13 mouse cellular contexts compared by ENCODE assay signal in genomic region chr14:121983009-121983933, GRCm38 (mm10). TPM values are rescaled to one million over a fixed set of nuclear protein-coding genes. Genes with fewer than 3 reads are reported as not detected.
DNase-seq lines count a peak whose midpoint lies in the region; ATAC-seq lines count a peak whose summit lies in the region.
"Had no signal": no experiment of that assay in that cellular context is flagged by ENCODE, and none has a peak within 500 bp of the region (broad histone marks: within the 10 kb centered on the region; RNA-seq: fewer than 3 reads in every experiment).

No protein-coding gene starts in this region.

- peak overlapping the region; percentile 6; the same call in 1 of the 2 replicates for H3K27ac ChIP-seq in embryonic facial prominence, embryonic 12.5 days
- no peak overlapping the region; the same call in 1 of the 2 replicates for H3K27ac ChIP-seq in embryonic facial prominence, embryonic 10.5 days (replicated peaks)
- peak overlapping the region; percentile 85 for H3K27ac ChIP-seq in lung, embryonic 16.5 days (ENCODE audit: low read length)
- H3K27ac ChIP-seq in limb, embryonic 13.5 days: peak overlapping the region; percentile 33; the same call in 1 of the 2 replicates
- H3K27ac ChIP-seq in hindbrain, embryonic 16.5 days (ENCODE audit: low read depth, low read length): no peak overlapping the region; the same call in 1 of the 2 replicates
- H3K27ac ChIP-seq: hindbrain, postnatal 0 days had no signal

- no peaks in the 10 kb centered on the region for H3K36me3 ChIP-seq in embryonic facial prominence, embryonic 12.5 days
- H3K36me3 ChIP-seq in embryonic facial prominence, embryonic 10.5 days (replicated peaks): peaks cover 7% of the 10 kb centered on the region; the same call in 1 of the 2 replicates
- H3K36me3 ChIP-seq in lung, embryonic 16.5 days (ENCODE audit: control insufficient read depth, insufficient read depth, low read length): no peaks in the 10 kb centered on the region
- 0 out of 2 replicates have a peak, but pooled peaks cover 6% of the 10 kb centered on the region for H3K36me3 ChIP-seq in limb, embryonic 13.5 days
- H3K36me3 ChIP-seq in hindbrain, embryonic 16.5 days (ENCODE audit: control insufficient read depth, insufficient read depth, low read length): no peaks in the 10 kb centered on the region
- H3K36me3 ChIP-seq: neural tube, embryonic 13.5 days had no signal

- DNase-seq in embryonic facial prominence, embryonic 10.5 days (ENCODE audit: low spot score): no peak
- DNase-seq in lung, postnatal 10 days: no peak
- peak; percentile 31 for DNase-seq in yolk sac, embryonic 10.5 days (ENCODE audit: low spot score)
- DNase-seq in left cerebral cortex, adult 9 months (ENCODE audit: low spot score in 2 of 2): no peak
- DNase-seq: cerebellum, adult 11 months; right cerebral cortex, postnatal 14 days had no signal

- H3K9me3 ChIP-seq in embryonic facial prominence, embryonic 12.5 days: no peaks in the 10 kb centered on the region
- H3K9me3 ChIP-seq in embryonic facial prominence, embryonic 10.5 days: no peaks in the 10 kb centered on the region
- no peaks in the 10 kb centered on the region for H3K9me3 ChIP-seq in lung, embryonic 16.5 days (ENCODE audit: control insufficient read depth, low read length)
- H3K9me3 ChIP-seq in limb, embryonic 13.5 days: no peaks in the 10 kb centered on the region
- no peaks in the 10 kb centered on the region for H3K9me3 ChIP-seq in hindbrain, embryonic 16.5 days (ENCODE audit: control insufficient read depth, low read length)
- H3K9me3 ChIP-seq: neural tube, embryonic 13.5 days had no signal

- 64% methylated on average over 8 of the region's 8 CpGs for WGBS in embryonic facial prominence, embryonic 12.5 days
- WGBS in embryonic facial prominence, embryonic 10.5 days: 80% methylated on average over 8 of the region's 8 CpGs
- 30% methylated on average over 8 of the region's 8 CpGs for WGBS in lung, embryonic 16.5 days
- WGBS in limb, embryonic 13.5 days: 74% methylated on average over 8 of the region's 8 CpGs
- WGBS in hindbrain, embryonic 16.5 days: 72% methylated on average over 8 of the region's 8 CpGs

- H3K4me2 ChIP-seq in embryonic facial prominence, embryonic 12.5 days (replicated peaks): no peak overlapping the region
- H3K4me2 ChIP-seq in lung, embryonic 16.5 days (ENCODE audit: low read depth, low read length): peak overlapping the region; percentile 1; the same call in 1 of the 2 replicates
- no peak overlapping the region for H3K4me2 ChIP-seq in limb, embryonic 13.5 days (replicated peaks)
- H3K4me2 ChIP-seq in hindbrain, embryonic 16.5 days (ENCODE audit: low read length): no peak overlapping the region
- H3K4me2 ChIP-seq: neural tube, embryonic 13.5 days had no signal

- H3K4me3 ChIP-seq in embryonic facial prominence, embryonic 12.5 days: no peak overlapping the region
- H3K4me3 ChIP-seq in embryonic facial prominence, embryonic 10.5 days: no peak overlapping the region
- no peak overlapping the region for H3K4me3 ChIP-seq in lung, embryonic 16.5 days (ENCODE audit: low read length)
- H3K4me3 ChIP-seq in limb, embryonic 13.5 days: no peak overlapping the region
- H3K4me3 ChIP-seq in hindbrain, embryonic 16.5 days (ENCODE audit: low read length): no peak overlapping the region
- H3K4me3 ChIP-seq: neural tube, embryonic 13.5 days had no signal

- H3K9ac ChIP-seq in embryonic facial prominence, embryonic 12.5 days: no peak overlapping the region
- no peak overlapping the region for H3K9ac ChIP-seq in lung, embryonic 16.5 days (ENCODE audit: low read length)
- no peak overlapping the region for H3K9ac ChIP-seq in limb, embryonic 13.5 days
- H3K9ac ChIP-seq in hindbrain, embryonic 16.5 days (ENCODE audit: low read depth, low read length): no peak overlapping the region
- H3K9ac ChIP-seq: neural tube, embryonic 13.5 days had no signal

- H3K27me3 ChIP-seq in embryonic facial prominence, embryonic 12.5 days: no peaks in the 10 kb centered on the region
- H3K27me3 ChIP-seq in embryonic facial prominence, embryonic 10.5 days (replicated peaks; ENCODE audit: low read depth, poor library complexity, severe bottlenecking): no peaks in the 10 kb centered on the region
- no peaks in the 10 kb centered on the region for H3K27me3 ChIP-seq in lung, embryonic 16.5 days (ENCODE audit: control insufficient read depth, insufficient read depth, low read depth, low read length)
- no peaks in the 10 kb centered on the region for H3K27me3 ChIP-seq in limb, embryonic 13.5 days
- no peaks in the 10 kb centered on the region for H3K27me3 ChIP-seq in hindbrain, embryonic 16.5 days (replicated peaks; ENCODE audit: control insufficient read depth, insufficient read depth, low read length)
- H3K27me3 ChIP-seq: neural tube, embryonic 13.5 days had no signal

- no peak for ATAC-seq in embryonic facial prominence, embryonic 12.5 days (ENCODE audit: insufficient number of reproducible peaks, insufficient read depth, low FRiP score, low TSS enrichment)
- peak; percentile 61 for ATAC-seq in lung, embryonic 16.5 days (ENCODE audit: low read depth)
- ATAC-seq in limb, embryonic 13.5 days (ENCODE audit: low FRiP score, low read depth): no peak
- no peak for ATAC-seq in hindbrain, embryonic 16.5 days
- ATAC-seq: hindbrain, postnatal 0 days had no signal

- no peaks in the 10 kb centered on the region for H3K4me1 ChIP-seq in embryonic facial prominence, embryonic 12.5 days
- 0 out of 2 replicates have a peak, but pooled peaks cover 4% of the 10 kb centered on the region for H3K4me1 ChIP-seq in embryonic facial prominence, embryonic 10.5 days
- H3K4me1 ChIP-seq in lung, embryonic 16.5 days (replicated peaks; ENCODE audit: control insufficient read depth, insufficient read depth, low read length): peaks cover 12% of the 10 kb centered on the region
- no peaks in the 10 kb centered on the region for H3K4me1 ChIP-seq in limb, embryonic 13.5 days
- H3K4me1 ChIP-seq in hindbrain, embryonic 16.5 days (ENCODE audit: control insufficient read depth, insufficient read depth, low read depth, low read length): no peaks in the 10 kb centered on the region

RNA-seq across cellular contexts. Expression of gene Gpr183, which starts 18.3 kb away (rescaled TPM):
- polyA plus RNA-seq in embryonic facial prominence, embryonic 12.5 days (2016; fragmentation: Nextera tagmentation; extraction: Ambion mirVana): 3.4 and 3.5 TPM in 2 replicates
- polyA plus RNA-seq in embryonic facial prominence, embryonic 10.5 days (2016; fragmentation: Nextera tagmentation; extraction: Ambion mirVana): 2.4 and 2.9 TPM in 2 replicates
- 2.3 and 2.7 TPM in 2 replicates for polyA plus RNA-seq in lung, embryonic 16.5 days (2015; fragmentation: Nextera tagmentation; extraction: Ambion mirVana)
- polyA plus RNA-seq in limb, embryonic 13.5 days (2015; fragmentation: Nextera tagmentation; extraction: Ambion mirVana): 3.2 and 4.9 TPM in 2 replicates
- 0.81 and 1.2 TPM in 2 replicates for polyA plus RNA-seq in hindbrain, embryonic 16.5 days (2015; fragmentation: Nextera tagmentation; extraction: Ambion mirVana)

RNA-seq across cellular contexts. Expression of gene Timm8a2, which starts 51.2 kb away (rescaled TPM):
- not detected in 2 replicates for polyA plus RNA-seq in embryonic facial prominence, embryonic 12.5 days (2016; fragmentation: Nextera tagmentation; extraction: Ambion mirVana)
- not detected in 2 replicates for polyA plus RNA-seq in embryonic facial prominence, embryonic 10.5 days (2016; fragmentation: Nextera tagmentation; extraction: Ambion mirVana)
- polyA plus RNA-seq in lung, embryonic 16.5 days (2015; fragmentation: Nextera tagmentation; extraction: Ambion mirVana): not detected in 2 replicates
- polyA plus RNA-seq in limb, embryonic 13.5 days (2015; fragmentation: Nextera tagmentation; extraction: Ambion mirVana): not detected in 2 replicates
- polyA plus RNA-seq in hindbrain, embryonic 16.5 days (2015; fragmentation: Nextera tagmentation; extraction: Ambion mirVana): not detected in 2 replicates
- polyA plus RNA-seq: embryonic facial prominence, embryonic 11.5 days; hindbrain, postnatal 0 days; neural tube, embryonic 13.5 days had no signal

Comparison
In these comparisons a context has a peak if more than half of its experiments do, and no peak if none do; other contexts are left out.
1. H3K27ac ChIP-seq: peak in embryonic facial prominence, embryonic 12.5 days (single experiment), lung, embryonic 16.5 days (single experiment) and limb, embryonic 13.5 days (single experiment); none in embryonic facial prominence, embryonic 10.5 days (single experiment) and hindbrain, embryonic 16.5 days (single experiment).